Mouse (Mus musculus) limb, embryonic 11.5 days (tissue): Measurements from ENCODE around the gene Eomes. TPM values are rescaled to one million over a fixed set of nuclear protein-coding genes. Genes with fewer than 3 reads are reported as not detected.

Experiments used
- ATAC-seq: fragments of 200-750 bp; cut with Nextera tagmentation; 2 replicates; pipeline ENCODE4 v1.8.0; 2017; ENCODE audit warnings: low read depth; ENCODE audit not compliant: insufficient number of reproducible peaks, low FRiP score, low TSS enrichment
- DNase-seq: peaks from one replicate; pipeline ENCODE4 v3.0.0-alpha.2; 2015; ENCODE audit warnings: low spot score
- H3K27ac ChIP-seq: fragments of 300-500 bp; sonication (generic); replicated peaks from 2 replicates; pipeline ENCODE4 v1.5.1; 2014; ENCODE audit warnings: low read depth, mild to moderate bottlenecking, low read length
- H3K27me3 ChIP-seq: fragments of 300-500 bp; sonication (generic); 2 replicates; pipeline ENCODE4 v1.6.1; 2014; ENCODE audit warnings: mild to moderate bottlenecking, low read length, mixed read lengths; ENCODE audit not compliant: control insufficient read depth, insufficient read depth
- H3K36me3 ChIP-seq: fragments of 300-500 bp; sonication (generic); 2 replicates; pipeline ENCODE4 v1.6.1; 2014; ENCODE audit warnings: mild to moderate bottlenecking, low read length, moderate library complexity, mixed read lengths; ENCODE audit not compliant: control insufficient read depth, insufficient read depth
- H3K4me1 ChIP-seq: fragments of 300-500 bp; sonication (generic); 2 replicates; pipeline ENCODE4 v1.6.1; 2014; ENCODE audit warnings: low read length, mixed read lengths; ENCODE audit not compliant: control insufficient read depth, insufficient read depth
- H3K4me2 ChIP-seq: fragments of 300-500 bp; sonication (generic); 2 replicates; pipeline ENCODE4 v1.6.1; 2014; ENCODE audit warnings: low read depth, mild to moderate bottlenecking, moderate library complexity; ENCODE audit not compliant: severe bottlenecking
- H3K4me3 ChIP-seq: fragments of 300-500 bp; sonication (generic); 2 replicates; pipeline ENCODE4 v1.5.1; 2014; ENCODE audit warnings: low read depth, low read length
- H3K9ac ChIP-seq: fragments of 300-500 bp; sonication (generic); 2 replicates; pipeline ENCODE4 v1.6.1; 2014; ENCODE audit warnings: mild to moderate bottlenecking, low read length
- H3K9me3 ChIP-seq: fragments of 300-500 bp; sonication (generic); 2 replicates; pipeline ENCODE4 v1.6.1; 2016; ENCODE audit warnings: low read length; ENCODE audit not compliant: control insufficient read depth
- WGBS: fragments of 180-500 bp; shearing (Covaris S2); extraction: QIAGEN DNeasy Blood & Tissue Kit; methylation state at CpG from one replicate; pipeline ENCODE4 v1.1.7; 2014; 5-methylcytosine and 5-hydroxymethylcytosine counted together
- polyA plus RNA-seq: library from polyadenylated mRNA; unstranded; fragments of >200 nt; fragmentation: Nextera tagmentation; extraction: Ambion mirVana; gene quantifications from 2 replicates; pipeline ENCODE4 v1.2.1, GENCODE M21; 2014

Eomes gene
- polyA plus RNA-seq = 0.67 and 1.1 TPM in 2 replicates

DNA sequence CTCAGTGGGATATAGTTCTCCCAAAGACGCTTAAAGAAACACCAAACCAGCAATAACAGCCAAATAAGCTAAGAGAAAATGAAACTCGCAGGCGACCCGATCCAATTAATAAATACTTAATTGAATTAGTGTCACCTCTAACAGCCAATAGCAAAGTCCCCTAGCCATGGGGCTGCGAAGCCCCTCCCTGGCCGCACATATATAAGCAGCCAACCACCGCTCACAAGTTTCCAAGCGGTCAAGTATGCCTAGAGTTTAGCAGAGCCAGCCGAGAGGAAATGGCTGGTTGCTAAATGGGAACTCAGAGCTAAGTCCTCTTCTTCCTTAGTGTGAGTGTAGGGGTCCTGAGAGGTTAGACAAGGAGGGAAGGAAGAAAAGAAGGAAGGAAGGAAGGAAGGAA lies at the start of gene Eomes:
TSS of gene Eomes (plus strand) at position 252 of the 400 bp plus-strand sequence.
- DNase-seq (no peak), ATAC-seq (no peak)
- Histone ChIP-seq H3K27ac (no peak within 1 kb of the TSS), H3K36me3 (no peaks in the 10 kb centered on the region), H3K9me3 (no peaks in the 10 kb centered on the region), H3K4me3 (peak within 1 kb of the TSS; percentile 30), H3K9ac (no peak within 1 kb of the TSS), H3K27me3 (peaks cover 71% of the 10 kb centered on the region), H3K4me2 (peak within 1 kb of the TSS; percentile 42), H3K4me1 (peaks cover 16% of the 10 kb centered on the region; the same call in 1 of the 2 replicates)
- WGBS = under 1% methylated on average over 9 of the region's 9 CpGs

DNA sequence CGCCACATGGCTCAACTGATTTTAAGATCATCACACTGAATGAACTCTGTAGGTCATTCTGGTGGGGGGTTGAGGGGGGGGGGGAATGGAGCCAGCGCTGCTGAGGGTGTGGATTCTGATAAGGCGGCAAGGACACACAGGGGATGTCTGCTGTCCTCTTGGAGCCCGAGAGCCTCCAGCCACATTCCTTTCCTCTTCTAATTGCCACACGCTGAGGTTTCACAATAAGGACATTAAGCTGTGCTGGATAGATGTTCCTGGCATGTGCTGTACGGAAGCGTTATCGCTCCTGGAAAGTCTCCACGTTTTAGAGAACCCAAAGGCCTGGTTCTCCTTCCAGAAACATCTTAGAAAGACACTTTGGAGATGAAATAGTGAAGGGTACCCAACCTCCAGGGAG lies 33.2 kb upstream of the Eomes start:
- H3K4me2 ChIP-seq = no peak overlapping the region
- H3K27ac ChIP-seq = no peak overlapping the region
- WGBS = 58% methylated on average over 9 of the region's 9 CpGs
- H3K9me3 ChIP-seq = no peaks in the 10 kb centered on the region
- ATAC-seq = no peak
- no peaks in the 10 kb centered on the region for H3K27me3 ChIP-seq
- no peaks in the 10 kb centered on the region for H3K36me3 ChIP-seq
- no peak overlapping the region for H3K9ac ChIP-seq
- no peak for DNase-seq
- no peak overlapping the region for H3K4me3 ChIP-seq
- no peaks in the 10 kb centered on the region for H3K4me1 ChIP-seq

DNA sequence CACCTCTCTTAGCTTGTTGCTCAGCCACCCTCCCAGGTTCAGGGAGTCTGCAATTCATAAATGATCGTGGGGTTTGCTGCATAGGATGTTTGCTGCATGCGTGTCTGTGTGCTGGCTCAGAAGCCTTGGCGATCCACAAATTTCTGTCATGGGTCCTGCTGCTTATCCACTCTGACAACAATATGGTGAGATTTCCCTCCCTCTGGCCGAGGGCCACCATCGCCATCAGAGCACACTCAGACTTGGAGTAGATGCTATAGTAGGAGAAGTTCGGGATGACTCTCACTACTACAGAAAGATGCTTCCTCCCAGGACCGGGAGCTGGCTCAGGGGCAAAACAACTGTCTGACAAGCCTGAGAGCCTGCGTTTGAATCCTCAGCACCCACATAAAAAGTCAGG lies 28.7 kb upstream of the Eomes start:
- H3K36me3 ChIP-seq = no peaks in the 10 kb centered on the region
- H3K4me3 ChIP-seq = no peak overlapping the region
- H3K4me2 ChIP-seq = no peak overlapping the region
- no peaks in the 10 kb centered on the region for H3K27me3 ChIP-seq
- H3K9ac ChIP-seq = no peak overlapping the region
- no peak overlapping the region for H3K27ac ChIP-seq
- ATAC-seq (no peak), DNase-seq (no peak)
- H3K4me1 ChIP-seq = no peaks in the 10 kb centered on the region
- 87% methylated on average over 8 of the region's 8 CpGs for WGBS
- no peaks in the 10 kb centered on the region for H3K9me3 ChIP-seq

DNA sequence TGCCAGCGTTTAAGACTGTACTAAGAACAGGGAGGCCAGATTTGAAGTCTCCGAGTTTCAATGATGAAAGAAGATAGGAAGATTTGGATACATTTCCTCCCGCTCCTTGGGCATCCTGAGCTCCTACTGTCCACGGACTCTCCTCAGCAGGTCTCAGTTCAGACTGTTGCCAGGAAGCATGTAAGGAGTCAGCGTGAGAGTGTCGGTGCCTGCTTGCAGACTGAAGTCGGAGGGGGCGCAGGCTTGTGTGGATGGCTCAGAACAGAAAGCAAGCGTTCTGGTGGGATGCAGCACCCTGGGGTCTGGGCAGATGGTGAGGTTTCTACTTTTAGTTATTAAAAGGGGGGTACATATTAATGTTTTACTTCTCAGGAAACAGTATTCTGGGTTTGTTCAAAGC lies 24.6 kb upstream of the Eomes start:
- no peak overlapping the region for H3K27ac ChIP-seq
- no peaks in the 10 kb centered on the region for H3K4me1 ChIP-seq
- ATAC-seq (no peak), DNase-seq (no peak)
- H3K9ac ChIP-seq = no peak overlapping the region
- H3K9me3 ChIP-seq = no peaks in the 10 kb centered on the region
- no peaks in the 10 kb centered on the region for H3K36me3 ChIP-seq
- no peaks in the 10 kb centered on the region for H3K27me3 ChIP-seq
- WGBS = 52% methylated on average over 9 of the region's 9 CpGs
- H3K4me2 ChIP-seq = no peak overlapping the region
- no peak overlapping the region for H3K4me3 ChIP-seq

DNA sequence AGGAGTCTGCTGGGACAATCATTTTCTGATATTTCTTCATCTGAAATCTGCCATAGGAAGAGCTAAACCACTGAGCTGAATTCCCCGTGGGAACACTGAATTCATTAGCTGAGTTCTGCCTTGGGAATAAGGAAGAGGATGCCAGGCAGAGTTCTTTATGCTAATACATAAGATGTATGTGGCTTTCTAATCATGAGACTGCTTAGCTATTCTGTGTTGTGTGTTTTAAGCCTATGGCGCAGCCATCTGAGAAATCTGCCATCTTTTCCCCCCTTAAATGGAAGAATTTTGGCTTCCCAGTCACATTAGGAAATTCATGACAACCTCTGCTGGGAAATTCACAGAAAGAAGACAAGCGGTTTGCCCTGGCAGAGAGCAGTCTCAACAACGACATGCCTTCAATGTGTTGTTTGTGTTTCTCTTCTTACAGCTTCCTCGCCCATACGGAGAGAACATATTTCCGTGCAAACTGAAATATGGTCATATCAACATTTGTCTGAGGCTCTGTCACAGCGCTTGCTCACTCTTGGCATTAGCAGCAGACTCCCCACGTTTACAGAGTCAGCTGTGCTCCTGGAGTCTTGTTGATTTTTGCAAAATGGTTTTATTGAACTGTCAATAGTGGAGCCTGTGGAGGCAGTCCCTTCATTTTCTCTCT lies 22.7 kb upstream of the Eomes start:
- 77% methylated on average over 9 of the region's 9 CpGs for WGBS
- H3K27me3 ChIP-seq = no peaks in the 10 kb centered on the region
- H3K4me1 ChIP-seq = no peaks in the 10 kb centered on the region
- no peak overlapping the region for H3K27ac ChIP-seq
- no peak for DNase-seq
- H3K4me3 ChIP-seq = no peak overlapping the region
- no peaks in the 10 kb centered on the region for H3K36me3 ChIP-seq
- no peak for ATAC-seq
- H3K9ac ChIP-seq = no peak overlapping the region
- no peaks in the 10 kb centered on the region for H3K9me3 ChIP-seq
- no peak overlapping the region for H3K4me2 ChIP-seq

DNA sequence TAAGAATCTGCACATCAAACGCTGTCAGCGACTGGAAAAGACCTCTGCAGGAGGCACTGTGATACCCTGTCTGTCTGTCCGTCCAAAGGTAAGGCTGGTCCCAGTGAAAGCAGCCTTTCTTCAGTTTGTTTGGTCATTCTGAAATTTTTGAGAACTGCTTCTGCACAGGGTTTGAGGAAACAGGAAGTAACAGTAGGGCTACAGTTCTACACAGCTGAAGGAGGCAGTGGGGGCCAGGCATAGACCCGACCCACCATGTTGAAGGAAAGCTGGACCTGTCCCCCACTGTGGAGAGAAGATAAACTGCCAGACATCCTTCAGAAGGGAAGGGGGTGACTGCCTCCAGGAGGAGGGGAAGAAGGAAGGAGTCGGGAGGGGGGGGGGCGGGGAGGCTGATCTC lies 21.6 kb upstream of the Eomes start:
- WGBS = 36% methylated on average over 6 of the region's 6 CpGs
- DNase-seq = no peak

DNA sequence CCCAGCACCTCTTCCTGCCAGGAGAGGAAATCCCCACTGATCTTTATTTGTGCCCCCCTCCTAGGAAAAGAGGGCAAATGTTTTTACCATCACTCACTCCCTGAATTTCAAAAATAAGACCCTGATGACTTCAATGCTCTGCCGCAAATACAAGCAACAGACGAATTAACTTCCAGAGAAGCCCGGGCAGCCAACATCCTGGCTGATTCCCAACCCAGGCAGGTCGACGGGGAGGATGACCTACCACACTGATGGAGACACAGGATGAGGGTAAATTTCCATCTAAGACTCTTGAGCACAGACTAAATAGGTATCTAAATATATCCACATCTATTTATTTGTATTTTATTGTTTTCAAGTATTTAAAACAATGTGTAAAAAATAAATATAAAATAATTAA lies 20.0 kb upstream of the Eomes start:
- DNase-seq (no peak), ATAC-seq (no peak)
- Histone ChIP-seq H3K27ac (no peak overlapping the region), H3K36me3 (no peaks in the 10 kb centered on the region), H3K4me2 (no peak overlapping the region), H3K9me3 (no peaks in the 10 kb centered on the region), H3K4me3 (no peak overlapping the region), H3K27me3 (no peaks in the 10 kb centered on the region), H3K4me1 (no peaks in the 10 kb centered on the region), H3K9ac (no peak overlapping the region)
- WGBS = 7% methylated on average over 5 of the region's 5 CpGs

More for the DNA sequence above, 21.6 kb upstream of the Eomes start:
- Histone ChIP-seq H3K9me3 (no peaks in the 10 kb centered on the region), H3K4me2 (no peak overlapping the region), H3K36me3 (no peaks in the 10 kb centered on the region), H3K27ac (no peak overlapping the region), H3K4me3 (no peak overlapping the region), H3K9ac (no peak overlapping the region), H3K27me3 (no peaks in the 10 kb centered on the region), H3K4me1 (no peaks in the 10 kb centered on the region)
- no peak for ATAC-seq

DNA sequence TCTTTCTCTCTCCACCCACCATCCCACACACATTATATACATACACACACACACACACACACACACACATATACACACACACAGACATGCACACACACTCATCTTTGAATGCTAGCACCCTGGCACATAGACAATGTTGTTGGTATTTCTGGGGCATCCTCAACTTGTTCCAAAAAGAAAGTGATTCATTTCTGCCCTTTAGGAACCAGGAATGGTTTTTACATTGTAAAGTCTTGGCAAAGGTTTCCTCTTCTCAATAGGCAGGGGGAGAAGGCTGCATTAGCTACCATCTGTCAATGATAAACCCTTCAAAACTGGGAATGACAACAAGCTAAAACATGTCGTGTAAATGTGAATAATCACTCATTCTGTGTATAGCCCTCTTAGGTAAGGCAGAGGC lies 14.0 kb upstream of the Eomes start:
- Histone ChIP-seq H3K27ac (no peak overlapping the region), H3K4me3 (no peak overlapping the region), H3K9ac (no peak overlapping the region), H3K36me3 (no peaks in the 10 kb centered on the region), H3K4me1 (no peaks in the 10 kb centered on the region), H3K4me2 (no peak overlapping the region), H3K27me3 (peaks cover 9% of the 10 kb centered on the region), H3K9me3 (no peaks in the 10 kb centered on the region)
- 74% methylated on average over 1 of the region's 1 CpGs for WGBS
- ATAC-seq (no peak), DNase-seq (no peak)

DNA sequence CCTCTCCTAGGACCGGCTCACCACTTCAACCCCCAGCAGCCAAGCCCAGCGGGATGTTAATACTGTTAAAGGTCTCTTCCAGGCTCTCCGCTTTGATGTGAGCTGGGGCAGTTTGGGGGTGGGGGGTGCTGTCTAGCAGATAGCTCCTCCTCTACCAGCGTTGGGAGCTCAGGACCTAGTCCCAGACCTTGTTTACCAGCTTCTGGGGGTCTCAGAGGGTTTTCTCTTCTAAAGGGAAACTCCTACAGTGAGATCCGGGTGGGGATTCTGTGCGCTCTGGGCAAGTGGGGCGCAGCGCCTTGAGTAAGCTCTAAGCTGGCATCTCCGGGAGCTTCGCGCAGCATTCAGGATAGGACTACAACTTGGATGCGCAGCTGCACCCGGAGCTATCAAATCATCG lies 9.7 kb upstream of the Eomes start:
- H3K27ac ChIP-seq = no peak overlapping the region
- H3K4me1 ChIP-seq = 0 out of 2 replicates have a peak, but pooled peaks cover 3% of the 10 kb centered on the region
- 1% methylated on average over 14 of the region's 14 CpGs for WGBS
- H3K9ac ChIP-seq = no peak overlapping the region
- peaks cover 34% of the 10 kb centered on the region for H3K27me3 ChIP-seq
- no peaks in the 10 kb centered on the region for H3K36me3 ChIP-seq
- H3K9me3 ChIP-seq = no peaks in the 10 kb centered on the region
- peak; percentile 41 for DNase-seq
- H3K4me2 ChIP-seq = no peak overlapping the region
- no peak for ATAC-seq
- no peak overlapping the region for H3K4me3 ChIP-seq
